Mouse (Mus musculus): ENCODE data around the gene Map1lc3a.

- TF ChIP-seq CTCF (IDR thresholded peaks at IDR 0.05; ENCODE audit: borderline replicate concordance, insufficient read depth, low read depth, low read length) = no peak
- TF ChIP-seq POLR2A (IDR thresholded peaks at IDR 0.05; ENCODE audit: borderline replicate concordance, insufficient read depth, low read length) = no peak
Measured at GRCm38 (mm10) chr2:155273603-155274002, 2.5 kb upstream of the Map1lc3a start.

Measured in cerebellum, adult 2 months (tissue).